Mouse (Mus musculus): ENCODE results near the gene Gm43302.
"Not testable (repeated sequence)": the region's sequence is repeated elsewhere in the genome, so short reads cannot be mapped to it uniquely, and the experiment has no call there.

The Gm43302 gene

DNA sequence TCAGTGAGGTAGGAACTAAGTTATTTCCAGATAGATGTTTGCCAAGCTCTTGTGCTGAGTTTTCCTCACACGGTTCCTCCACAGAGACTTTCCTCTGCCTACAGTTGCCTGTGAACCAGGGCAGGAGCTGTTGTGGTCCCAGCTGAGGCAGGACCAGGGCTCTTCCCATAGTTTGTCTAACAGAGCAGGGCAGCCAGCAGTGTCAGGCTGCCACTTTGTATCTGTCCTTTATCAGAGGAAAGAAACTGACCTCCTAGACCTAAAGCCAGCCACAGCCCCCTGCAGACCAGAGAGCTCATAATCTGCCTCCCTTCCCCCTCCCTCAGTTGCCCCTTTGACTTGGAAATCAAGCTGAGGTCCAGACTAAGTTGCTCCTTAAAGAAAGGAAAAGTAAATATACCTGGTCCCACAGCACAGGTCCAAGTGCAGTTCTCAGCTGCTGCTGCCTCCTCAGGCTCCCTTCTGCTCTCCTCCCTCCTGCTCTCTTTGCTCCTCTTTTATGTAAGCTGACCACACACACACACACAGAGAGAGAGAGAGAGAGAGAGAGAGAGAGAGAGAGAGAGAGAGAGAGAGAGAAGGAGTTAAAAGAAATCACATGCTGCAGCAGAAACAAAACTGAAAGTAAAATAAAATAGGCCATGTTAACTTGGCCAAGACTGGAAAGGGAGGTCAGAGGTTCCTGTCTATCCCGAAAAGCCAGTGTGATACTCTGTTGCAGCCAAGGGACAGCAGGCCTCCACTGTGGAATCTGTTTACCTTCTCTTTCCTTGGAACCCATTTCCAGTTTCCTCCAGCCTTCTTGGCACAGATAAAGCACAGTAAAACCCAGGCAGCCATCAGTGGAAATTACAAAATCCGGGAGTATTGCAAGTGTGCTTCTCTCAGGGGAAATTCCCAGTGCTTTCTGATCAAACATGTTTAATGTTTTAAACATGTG, at the start of gene Gm43302, which contains the start of gene Gbp6:
Gene Gm43302 (minus strand): TSS at position 470 of the 940 bp plus-strand sequence.
Gene Gbp6 (minus strand): TSS at position 473 of the 940 bp plus-strand sequence.
- CTCF ChIA-PET, result interaction anchor here (0.7 kb wide), 1 partner anchor 74 kb away, joined by 11 read pairs; no protein-coding TSS in a partner anchor

DNA sequence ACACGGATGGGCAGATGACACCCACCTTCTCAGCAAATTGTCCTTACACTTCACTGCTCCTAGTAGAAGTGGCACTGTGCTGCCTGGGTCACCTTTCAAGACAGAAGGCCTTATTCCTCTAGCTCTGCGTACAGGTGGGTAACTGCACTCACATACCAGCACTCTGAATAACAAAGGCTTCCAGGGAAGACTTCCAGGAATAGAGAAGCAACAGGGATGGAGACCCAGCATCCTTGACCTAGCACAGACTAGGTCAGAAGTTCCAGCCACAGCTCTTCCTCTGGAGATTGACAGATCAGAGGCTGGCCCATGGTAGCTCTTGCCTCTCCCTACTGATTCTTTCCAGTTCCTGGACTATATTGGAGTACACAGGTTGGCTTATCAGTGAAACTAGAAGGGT, 47.8 kb upstream of the Gm43302 start:
- CTCF ChIA-PET, result no interaction called here

DNA sequence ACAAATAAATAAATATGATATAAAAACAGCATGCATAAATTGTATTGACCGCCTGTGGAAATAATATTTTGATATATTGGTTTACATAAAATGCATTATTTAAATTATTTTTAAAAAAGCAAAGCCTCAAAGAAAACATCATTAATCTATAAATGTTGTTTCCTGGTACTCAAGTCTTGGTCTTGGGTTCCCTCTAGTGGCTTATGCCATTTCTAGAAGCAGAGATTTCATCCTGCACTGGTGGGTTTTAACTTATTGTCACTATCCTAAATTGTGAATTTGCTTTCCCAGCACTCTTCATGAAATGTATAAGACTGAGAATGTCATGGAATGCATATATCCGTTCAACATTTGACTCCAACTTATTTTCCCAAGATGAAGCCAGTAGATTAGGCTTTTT, 29.0 kb upstream of the Gm43302 start:
- CTCF ChIA-PET, result no interaction called here

DNA sequence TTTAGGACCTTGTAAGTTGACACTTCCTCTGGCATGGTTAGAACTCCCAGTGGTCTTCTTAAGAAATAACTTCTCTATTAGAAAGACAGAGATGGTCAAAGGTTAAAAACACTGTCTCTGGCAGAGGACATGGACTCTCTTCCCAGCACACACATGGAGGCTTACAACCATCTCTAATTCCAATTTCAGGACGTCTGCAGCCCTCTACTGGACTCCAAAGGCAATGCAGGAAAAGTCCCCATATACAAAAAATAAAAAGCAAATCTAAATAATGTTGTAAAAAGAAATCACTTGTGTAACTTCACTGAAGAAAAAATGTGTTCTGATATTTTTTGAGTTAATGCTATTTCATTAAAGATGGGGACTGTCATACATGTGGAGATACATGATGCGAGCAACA, 17.4 kb upstream of the Gm43302 start:
- CTCF ChIA-PET, result no interaction called here

DNA sequence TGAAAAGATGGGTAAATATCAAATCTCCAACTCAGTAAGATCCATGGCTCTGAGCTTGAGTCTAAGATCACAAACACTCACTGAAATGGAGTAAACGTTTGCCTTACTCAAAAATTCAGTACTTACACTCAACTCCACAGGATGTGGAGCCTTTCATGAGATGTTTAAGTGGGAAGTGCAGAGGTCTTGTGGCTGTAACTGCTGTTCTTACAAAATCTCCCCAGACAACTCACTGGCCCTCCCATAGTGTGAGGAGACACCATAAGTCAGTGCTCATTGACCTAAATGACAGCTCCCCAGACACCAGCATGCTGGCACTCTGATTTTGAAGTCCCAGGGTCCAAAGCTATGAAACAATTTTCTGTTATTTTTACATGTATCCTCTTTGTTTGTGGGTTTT, 15.7 kb upstream of the Gm43302 start:
- CTCF ChIA-PET, result not testable (repeated sequence)

DNA sequence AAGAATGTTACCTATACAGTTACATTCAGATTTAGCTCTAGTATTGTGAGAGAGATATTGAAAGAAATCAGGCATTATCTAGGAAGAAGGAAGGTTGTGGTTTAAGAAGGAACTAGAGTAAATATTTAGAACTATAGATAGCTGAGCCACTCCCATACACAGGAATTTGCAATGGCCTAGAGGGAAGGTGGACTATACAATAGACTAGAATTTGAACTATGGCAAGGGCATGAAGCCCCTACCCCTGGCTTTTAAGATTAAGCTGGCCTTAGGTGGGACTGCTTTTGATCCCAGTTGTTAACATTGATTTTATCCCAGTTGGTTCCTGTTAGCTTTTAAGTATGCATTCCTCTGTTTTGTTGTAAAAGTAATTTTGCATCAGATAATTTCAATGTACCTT, 13.5 kb upstream of the Gm43302 start:
- CTCF ChIA-PET, result not testable (repeated sequence)

DNA sequence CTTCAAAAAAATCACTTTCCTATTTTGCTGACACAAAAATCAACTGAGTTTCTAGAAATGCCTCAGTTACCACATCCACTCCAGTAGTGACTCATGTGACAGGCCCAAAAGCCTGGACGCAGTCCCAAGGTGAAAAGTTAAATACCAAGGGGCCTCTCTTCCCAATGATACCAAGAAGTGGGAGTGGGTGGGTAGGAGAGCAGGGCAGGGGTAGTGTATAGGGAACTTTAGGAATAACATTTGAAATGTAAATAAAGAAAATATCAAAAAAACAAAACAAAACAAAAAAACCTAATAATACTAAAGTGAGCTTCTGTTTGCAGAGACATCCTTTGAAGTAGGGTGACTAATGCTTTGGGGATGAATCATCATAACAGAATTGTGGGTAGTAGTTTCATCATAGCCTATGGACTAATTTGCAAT, 12.7 kb upstream of the Gm43302 start:
- CTCF ChIA-PET, result no interaction called here

DNA sequence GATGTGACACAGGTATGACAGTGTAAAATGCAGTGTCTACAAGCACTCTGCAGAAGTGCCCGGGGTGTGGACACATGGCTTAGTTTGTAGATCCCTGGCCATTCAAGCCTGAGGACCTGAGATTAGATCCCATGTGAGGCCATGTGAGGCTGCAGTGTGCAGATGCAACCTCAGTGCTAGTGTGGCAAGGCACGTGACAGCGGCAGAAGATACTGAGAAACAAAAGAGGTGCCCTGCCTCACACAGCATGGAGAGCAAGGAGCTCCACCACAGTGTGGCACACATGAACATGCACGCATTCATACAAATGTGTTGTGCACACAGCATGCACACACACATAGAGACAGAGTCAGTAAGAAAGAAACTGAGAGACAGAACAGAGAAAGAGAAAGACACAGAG, 12.2 kb upstream of the Gm43302 start:
- CTCF ChIA-PET, result not testable (repeated sequence)

DNA sequence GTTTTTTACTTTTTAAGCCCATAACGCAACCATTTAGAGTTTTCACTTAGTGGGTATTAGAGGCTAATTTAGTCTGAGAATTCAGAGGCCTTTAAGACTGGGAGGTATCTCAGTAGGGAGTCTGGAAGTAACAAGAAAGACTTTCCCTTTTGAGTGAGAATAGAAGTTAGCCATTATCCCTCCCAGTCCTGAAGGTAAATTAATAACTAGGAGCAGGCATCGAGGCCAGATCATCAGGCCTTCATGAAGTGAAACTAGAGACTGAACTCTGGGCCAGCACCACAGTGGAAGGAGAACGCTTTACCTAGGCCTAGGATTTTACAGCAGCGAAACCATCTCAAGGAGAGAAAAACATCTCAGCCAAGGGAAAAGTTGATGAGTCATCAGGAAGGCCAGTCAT, 8.5 kb upstream of the Gm43302 start:
- CTCF ChIA-PET, result no interaction called here

DNA sequence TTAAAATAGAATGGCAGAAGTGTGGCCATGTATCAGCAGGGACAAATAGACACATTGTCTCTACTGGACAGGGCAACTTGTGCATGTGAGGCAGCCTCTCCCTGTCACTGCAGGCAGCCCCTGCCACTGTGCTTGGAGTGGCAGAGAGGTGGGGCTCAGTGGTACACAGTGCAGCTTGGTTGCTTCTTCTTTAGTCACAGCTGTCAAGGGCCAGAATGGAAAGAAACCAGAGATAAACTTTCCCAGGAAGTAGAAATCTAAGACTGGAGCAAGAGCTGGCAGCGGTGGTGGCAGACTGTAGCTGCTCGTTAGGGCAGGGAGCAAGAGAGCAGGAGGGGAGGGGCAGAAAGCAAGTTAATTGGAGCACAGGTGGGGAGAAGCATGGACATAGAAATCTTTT, 8.0 kb upstream of the Gm43302 start:
- CTCF ChIA-PET, result no interaction called here

DNA sequence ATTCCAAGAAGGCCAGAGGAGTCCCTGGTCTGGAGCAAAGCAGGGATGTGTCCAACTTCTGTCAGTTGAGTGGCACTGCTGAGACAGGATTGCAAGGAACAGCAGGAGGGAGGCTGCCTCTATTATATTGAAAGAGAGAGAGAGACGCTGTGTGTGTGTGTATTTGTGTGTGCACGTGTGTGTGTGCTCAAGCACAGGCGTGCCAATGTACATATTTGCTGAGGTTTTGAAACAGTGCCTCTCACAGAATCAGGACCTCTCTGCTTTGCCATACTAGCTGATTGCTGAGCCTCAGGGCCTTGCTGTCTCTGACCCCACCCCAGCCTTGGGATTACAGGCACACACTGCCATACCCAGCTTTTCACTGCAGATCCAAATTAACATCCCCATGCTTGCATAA, 2.3 kb upstream of the Gm43302 start:
- CTCF ChIA-PET, result no interaction called here

DNA sequence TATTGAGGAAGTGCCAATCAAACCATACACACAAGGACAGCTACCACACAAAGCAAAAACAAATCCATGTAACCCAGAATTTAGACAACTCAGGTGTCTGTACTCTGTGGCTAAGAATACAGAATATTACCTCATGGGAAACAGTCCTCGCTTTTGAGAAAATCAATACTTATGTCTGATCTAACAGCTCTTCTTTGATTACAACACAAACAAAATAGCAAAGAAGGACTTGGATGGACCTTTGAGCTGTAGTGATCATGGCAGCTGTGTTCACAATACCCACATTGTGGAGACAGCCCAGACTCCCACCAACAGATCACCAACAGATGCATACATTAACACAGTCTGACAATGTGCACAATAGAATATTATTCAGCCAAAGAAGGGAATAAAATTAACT, 1.0 kb downstream of the Gm43302 start:
- CTCF ChIA-PET, result no interaction called here

DNA sequence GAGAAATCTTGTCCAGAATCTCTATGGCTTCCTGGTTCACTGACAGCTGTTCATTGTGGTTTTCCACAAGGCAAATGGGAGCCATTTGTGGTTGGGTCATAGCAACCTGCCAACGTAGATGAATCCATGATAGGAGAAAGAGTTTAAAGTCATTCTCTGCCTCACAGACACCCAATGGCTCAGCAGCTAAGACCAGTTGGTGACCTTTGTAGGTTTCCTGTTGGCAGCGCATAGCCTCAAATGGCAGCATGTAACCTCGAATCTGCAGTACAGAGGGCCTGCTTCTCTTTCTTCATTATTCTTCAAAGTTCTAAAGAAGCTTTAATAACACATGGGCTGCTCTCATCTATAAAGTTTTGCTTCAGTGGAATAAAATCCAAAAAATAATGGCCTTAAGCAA, 2.6 kb downstream of the Gm43302 start:
- CTCF ChIA-PET, result not testable (repeated sequence)

DNA sequence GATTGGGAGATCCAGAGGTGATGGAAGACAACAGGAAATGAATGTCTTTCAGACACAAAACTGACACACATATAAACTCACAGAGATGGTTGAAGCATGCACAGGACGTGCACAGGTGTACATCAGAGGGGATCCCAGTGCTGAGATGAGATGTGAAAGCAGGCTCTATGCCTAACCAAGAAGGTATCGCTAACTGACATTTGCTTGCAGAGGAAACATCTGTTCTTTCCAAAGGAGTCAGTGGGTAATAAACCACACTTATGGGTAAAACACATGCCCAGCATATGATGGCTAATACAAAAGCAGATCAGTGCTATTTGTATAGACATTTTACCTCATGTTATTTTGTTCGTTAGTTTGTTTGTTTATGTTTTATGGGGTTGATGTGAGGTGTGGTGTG, 32.8 kb downstream of the Gm43302 start:
- CTCF ChIA-PET, result not testable (repeated sequence)

DNA sequence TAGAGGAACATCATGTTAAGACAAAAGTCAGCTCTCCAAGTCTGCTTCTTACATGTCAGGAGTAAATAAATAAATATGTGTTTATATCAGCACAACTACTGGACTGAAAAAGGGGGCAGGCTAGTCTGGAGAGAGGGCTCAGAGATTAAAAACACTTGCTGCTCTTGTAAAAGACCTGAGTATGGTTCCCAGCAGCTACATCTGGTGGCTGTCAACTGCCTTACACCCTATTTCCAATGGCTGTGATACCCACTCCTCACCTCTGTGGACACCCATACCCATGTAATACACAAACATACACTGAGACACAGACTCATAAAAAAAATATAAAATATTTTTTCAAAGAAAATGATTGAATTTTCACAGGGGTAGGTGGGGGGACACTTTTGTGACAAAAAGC, 41.0 kb downstream of the Gm43302 start:
- CTCF ChIA-PET, result no interaction called here

DNA sequence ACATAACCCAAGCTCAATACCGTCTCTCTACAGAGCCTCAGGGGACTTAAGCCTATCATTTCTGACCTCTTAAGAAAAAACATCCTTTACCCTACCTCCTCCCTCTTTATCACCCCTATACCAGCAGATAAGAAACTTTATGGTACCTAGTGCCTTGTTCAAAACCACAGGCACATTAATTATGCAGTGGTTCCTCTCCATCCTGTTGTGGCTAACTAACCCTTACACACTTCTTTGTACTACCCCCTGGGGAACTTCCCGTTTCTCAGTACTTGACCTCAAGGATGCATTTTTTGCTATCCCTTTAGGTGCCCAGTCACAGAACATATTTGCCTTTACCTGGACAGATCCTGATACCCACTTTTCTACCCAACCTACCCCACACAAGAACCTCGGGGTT, 48.8 kb downstream of the Gm43302 start:
- CTCF ChIA-PET, result not testable (repeated sequence)

DNA sequence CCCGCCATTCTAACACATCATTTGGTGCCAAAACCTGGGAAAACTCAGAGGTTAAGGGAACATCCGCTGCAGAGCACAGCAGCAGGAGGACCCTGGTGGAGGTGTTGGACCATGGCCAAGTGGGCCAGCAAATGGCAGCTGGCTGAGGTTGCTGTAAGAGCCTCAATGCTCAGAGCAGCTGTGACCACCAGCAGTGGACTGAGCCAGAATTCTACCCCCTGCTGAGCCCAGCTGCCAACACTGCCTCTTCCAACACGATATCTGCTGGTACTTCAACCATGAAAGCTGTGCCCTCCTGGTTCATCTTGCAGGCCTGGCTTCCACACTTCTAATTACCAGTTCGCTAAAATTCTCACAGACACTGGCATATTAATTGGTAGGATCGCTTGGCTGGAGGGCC, 52.5 kb downstream of the Gm43302 start:
- CTCF ChIA-PET, result not testable (repeated sequence)

DNA sequence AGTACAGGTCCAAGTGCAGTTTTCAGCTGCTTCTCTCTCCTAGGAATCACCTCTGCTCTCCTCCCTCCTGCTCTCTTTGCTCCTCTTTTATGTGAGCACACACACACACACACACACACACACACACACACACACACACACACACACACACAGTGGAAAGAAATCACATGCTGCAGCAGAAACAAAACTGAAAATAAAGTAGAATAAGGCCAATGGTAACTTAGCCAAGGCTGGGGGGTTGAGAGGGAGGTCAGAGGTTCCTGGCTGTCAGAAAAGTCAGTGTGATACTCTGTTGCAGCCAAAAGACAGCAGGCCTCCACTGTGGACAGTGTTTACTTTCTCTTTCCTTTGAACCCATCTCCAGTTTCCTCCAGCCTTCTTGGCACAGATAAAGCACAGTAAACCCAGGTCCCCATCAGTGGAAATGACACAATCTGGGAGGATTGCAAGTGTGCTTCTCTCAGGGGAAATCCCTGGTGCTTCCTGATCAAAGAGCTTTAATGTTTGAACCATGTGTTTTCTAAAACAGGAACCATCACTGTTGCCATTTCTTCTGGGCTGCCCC, 53.9 kb downstream of the Gm43302 start, which contains the start of gene Gbp10:
Gene Gbp10 (minus strand): TSS at position 51 of the 565 bp plus-strand sequence.
- CTCF ChIA-PET, result not testable (repeated sequence)

DNA sequence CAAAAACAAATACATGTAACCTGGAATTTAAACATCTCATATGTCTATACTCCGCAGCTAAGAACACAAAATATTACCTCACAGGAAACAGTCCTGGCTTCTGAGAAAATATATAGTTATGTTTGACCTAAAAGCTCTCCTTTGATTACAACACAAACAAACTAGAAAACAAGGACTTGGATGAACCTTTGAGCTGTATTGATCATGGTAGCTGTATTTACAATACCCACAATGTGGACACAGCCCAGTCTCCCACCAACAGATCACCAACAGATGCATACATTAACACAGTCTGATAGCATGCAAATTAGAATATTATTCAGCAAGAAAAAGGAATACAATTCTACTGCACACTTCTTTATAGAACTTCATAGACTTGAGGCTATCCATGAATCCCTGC, 55.1 kb downstream of the Gm43302 start:
- CTCF ChIA-PET, result not testable (repeated sequence)

DNA sequence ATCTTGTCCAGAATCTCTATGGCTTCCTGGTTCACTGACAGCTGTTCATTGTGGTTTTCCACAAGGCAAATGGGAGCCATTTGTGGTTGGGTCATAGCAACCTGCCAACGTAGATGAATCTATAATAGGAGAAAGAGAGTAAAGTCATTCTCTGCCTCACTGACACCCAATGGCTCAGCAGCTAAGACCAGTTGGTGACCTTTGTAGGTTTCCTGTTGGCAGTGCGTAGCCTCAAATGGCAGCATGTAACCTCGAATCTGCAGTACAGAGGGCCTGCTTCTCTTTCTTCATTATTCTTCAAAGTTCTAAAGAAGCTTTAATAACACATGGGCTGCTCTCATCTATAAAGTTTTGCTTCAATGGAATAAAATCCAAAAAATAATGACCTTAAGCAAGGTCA, 57.5 kb downstream of the Gm43302 start:
- CTCF ChIA-PET, result not testable (repeated sequence)

DNA sequence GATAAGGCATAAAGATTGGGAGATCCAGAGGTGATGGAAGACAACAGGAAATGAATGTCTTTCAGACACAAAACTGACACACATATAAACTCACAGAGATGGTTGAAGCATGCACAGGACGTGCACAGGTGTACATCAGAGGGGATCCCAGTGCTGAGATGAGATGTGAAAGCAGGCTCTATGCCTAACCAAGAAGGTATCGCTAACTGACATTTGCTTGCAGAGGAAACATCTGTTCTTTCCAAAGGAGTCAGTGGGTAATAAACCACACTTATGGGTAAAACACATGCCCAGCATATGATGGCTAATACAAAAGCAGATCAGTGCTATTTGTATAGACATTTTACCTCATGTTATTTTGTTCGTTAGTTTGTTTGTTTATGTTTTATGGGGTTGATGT, 84.5 kb downstream of the Gm43302 start:
- CTCF ChIA-PET, result not testable (repeated sequence)

DNA sequence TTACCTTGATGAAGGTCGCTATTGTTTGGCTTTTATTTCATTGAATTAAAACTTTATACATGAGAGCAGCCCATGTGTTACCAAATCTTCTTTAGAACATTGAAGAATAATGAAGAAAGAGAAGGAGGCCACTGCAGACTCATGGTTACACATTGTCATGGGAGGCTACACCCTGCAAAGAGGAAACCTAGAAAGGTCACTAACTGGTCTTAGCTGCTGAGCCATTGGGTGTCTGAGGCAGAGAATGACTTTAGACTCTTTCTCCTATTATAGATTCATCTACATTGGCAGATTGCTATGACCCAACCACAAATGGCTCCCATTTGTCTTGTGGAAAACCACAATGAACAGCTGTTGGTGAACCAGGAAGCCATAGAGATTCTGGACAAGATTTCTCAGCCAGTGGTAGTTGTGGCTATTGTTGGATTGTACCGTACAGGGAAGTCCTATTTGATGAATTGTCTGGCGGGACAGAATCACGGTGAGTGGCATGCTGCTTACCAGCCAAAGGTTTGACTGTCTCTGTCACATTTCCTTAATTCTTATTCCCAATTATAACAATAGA, 92.6 kb downstream of the Gm43302 start:
- CTCF ChIA-PET, result not testable (repeated sequence)

DNA sequence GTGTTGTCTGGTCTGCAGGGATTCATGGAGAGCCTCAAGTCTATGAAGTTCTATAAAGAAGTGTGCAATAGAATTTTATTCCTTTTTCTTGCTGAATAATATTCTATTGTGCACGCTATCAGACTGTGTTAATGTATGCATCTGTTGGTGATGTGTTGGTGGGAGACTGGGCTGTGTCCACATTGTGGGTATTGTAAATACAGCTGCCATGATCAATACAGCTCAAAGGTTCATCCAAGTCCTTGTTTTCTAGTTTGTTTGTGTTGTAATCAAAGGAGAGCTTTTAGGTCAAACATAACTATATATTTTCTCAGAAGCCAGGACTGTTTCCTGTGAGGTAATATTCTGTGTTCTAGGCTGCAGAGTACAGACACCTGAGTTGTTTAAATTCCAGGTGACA, 94.3 kb downstream of the Gm43302 start:
- CTCF ChIA-PET, result interaction anchor here (0.6 kb wide), 1 partner anchor 89 kb away, joined by 6 read pairs; no protein-coding TSS in a partner anchor

Measured in spleen, embryonic (tissue).